Mouse (Mus musculus): Measurements from ENCODE around the gene Il5ra. TPM values are rescaled to one million over a fixed set of nuclear protein-coding genes. Genes with fewer than 3 reads are reported as not detected.

Gene Il5ra
- polyA plus RNA-seq, 1 experiment from 2014 or later, result 0.09 TPM

- Histone ChIP-seq H3K27ac (no peak overlapping the region), H3K9me3 (no peaks in the 10 kb centered on the region), H3K27me3 (no peaks in the 10 kb centered on the region), H3K4me1 (peaks cover 8% of the 10 kb centered on the region), H3K9ac (no peak overlapping the region), H3K4me3 (no peak overlapping the region), H3K36me3 (no peaks in the 10 kb centered on the region), H3K4me2 (no peak overlapping the region)
- no peak for ATAC-seq (ENCODE audit: borderline replicate concordance, extremely low read depth, low FRiP score, low TSS enrichment)
- 64% methylated on average over 1 of the region's 1 CpGs for WGBS
Observed at GRCm38 (mm10) chr6:106765892-106766291, 17.1 kb upstream of the Il5ra start.

DNA sequence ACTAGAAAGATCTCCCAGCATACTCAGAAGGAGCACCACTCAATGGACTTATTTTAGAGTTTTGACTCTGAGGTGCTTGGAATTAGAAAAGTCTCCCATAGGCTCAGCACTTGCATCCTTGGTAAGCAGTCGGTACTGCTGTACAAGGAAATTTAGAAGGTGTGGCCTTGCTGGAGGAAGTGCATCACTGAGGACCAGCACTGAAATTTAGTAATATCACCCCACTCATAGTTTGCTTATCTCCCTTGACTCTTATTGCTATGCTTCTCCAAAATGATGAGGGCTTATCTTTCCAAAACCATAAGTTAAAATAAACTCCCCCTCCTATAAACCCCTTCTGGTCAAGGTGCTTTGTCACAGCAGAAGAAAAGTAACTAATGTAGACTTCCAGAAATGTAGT lies 12.6 kb upstream of the Il5ra start:
- no peak overlapping the region for H3K4me2 ChIP-seq
- ATAC-seq (ENCODE audit: borderline replicate concordance, extremely low read depth, low FRiP score, low TSS enrichment), result no peak
- WGBS, result 60% methylated on average over 1 of the region's 1 CpGs
- H3K9ac ChIP-seq, result no peak overlapping the region
- H3K9me3 ChIP-seq, result no peaks in the 10 kb centered on the region
- no peaks in the 10 kb centered on the region for H3K4me1 ChIP-seq
- no peaks in the 10 kb centered on the region for H3K27me3 ChIP-seq
- no peak overlapping the region for H3K4me3 ChIP-seq
- no peak overlapping the region for H3K27ac ChIP-seq
- no peaks in the 10 kb centered on the region for H3K36me3 ChIP-seq

DNA sequence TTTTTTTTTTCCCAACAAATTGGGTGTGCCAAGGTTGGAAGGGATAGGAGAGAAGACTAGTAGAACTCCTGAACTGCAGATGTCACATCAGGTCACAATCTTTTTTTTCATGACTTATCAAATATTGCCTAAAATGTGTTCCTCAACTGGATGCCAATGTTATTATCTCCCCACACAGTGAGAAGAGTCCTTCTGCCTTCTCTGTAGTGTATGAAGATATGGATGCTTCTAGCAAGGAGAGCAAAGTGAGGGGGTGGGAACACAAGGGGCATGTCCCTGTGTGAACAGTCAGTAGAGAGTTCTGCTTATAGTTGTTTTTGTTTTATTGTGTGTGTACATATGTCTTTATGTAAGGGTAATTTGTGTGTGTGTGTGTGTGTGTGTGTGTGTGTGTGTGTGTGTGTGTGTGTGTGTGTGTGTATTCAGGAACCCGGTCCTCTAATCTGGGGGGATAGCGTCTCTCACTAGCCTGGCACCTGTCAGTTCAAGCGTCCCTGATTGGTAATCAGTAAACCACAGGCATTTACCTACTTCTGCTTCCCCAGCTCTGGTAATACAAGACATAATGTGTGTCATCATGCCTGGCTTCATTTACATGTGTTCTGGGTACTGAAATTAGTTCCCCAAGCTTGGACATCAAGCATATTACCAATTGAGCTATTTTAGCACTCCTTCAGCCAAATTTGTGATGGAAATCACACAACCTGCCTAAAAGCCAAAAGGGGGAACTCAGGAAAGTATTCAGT lies 11.8 kb upstream of the Il5ra start:
- no peaks in the 10 kb centered on the region for H3K4me1 ChIP-seq
- no peak overlapping the region for H3K9ac ChIP-seq
- H3K9me3 ChIP-seq, result no peaks in the 10 kb centered on the region
- H3K36me3 ChIP-seq, result no peaks in the 10 kb centered on the region
- H3K27me3 ChIP-seq, result no peaks in the 10 kb centered on the region
- WGBS, result 80% methylated on average over 3 of the region's 3 CpGs
- no peak overlapping the region for H3K4me3 ChIP-seq
- H3K27ac ChIP-seq, result no peak overlapping the region
- H3K4me2 ChIP-seq, result no peak overlapping the region
- no peak for ATAC-seq (ENCODE audit: borderline replicate concordance, extremely low read depth, low FRiP score, low TSS enrichment)

DNA sequence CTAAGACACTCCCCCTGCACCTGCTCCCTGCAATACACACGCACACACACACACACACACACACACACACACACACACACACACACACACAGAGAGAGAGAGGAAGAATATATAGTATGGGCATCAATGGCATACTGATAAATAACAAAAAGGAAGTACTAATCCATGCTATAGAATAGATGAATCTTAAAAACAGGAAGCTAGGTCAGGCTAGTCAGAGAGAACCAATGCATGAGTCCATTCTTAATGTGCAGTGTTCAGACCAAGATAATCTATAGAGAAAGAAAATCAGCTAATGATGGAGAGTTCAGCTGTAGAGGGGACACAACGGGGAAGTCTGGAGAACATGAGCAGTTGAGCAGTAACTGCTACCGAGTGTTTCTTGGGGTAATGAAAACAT lies 9.5 kb upstream of the Il5ra start:
- H3K4me1 ChIP-seq, result no peaks in the 10 kb centered on the region
- H3K36me3 ChIP-seq, result no peaks in the 10 kb centered on the region
- H3K9ac ChIP-seq, result no peak overlapping the region
- WGBS, result 67% methylated on average over 3 of the region's 3 CpGs
- H3K9me3 ChIP-seq, result no peaks in the 10 kb centered on the region
- no peak for ATAC-seq (ENCODE audit: borderline replicate concordance, extremely low read depth, low FRiP score, low TSS enrichment)
- H3K4me3 ChIP-seq, result no peak overlapping the region
- no peak overlapping the region for H3K27ac ChIP-seq
- H3K4me2 ChIP-seq, result no peak overlapping the region
- H3K27me3 ChIP-seq, result no peaks in the 10 kb centered on the region

DNA sequence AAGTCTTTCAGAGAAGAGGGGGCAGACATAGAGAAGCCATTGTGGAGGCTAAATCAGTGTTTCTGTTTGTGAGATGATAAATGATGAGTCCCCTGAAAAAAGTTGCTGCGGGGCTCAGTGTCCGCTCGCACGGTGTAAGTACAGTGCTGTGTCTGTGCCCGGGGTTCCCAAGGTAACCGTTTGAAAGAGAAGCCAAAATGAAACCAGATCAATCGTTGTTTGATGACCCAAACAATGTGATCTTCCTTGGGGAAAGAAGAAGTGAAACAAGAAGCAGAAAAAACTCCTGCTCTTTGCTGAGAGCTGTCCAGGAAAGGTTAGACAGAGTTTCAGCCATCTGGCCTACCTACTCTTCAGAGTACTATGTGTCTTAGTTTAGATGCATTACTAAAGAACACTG lies 1.5 kb upstream of the Il5ra start:
- Histone ChIP-seq H3K27me3 (no peaks in the 10 kb centered on the region), H3K9ac (no peak overlapping the region), H3K4me3 (no peak overlapping the region), H3K4me2 (no peak overlapping the region), H3K36me3 (no peaks in the 10 kb centered on the region), H3K4me1 (no peaks in the 10 kb centered on the region), H3K9me3 (no peaks in the 10 kb centered on the region), H3K27ac (no peak overlapping the region)
- no peak for ATAC-seq (ENCODE audit: borderline replicate concordance, extremely low read depth, low FRiP score, low TSS enrichment)
- 79% methylated on average over 7 of the region's 7 CpGs for whole genome bisulfite sequencing

- no peak overlapping the region for H3K4me3 ChIP-seq
- H3K27ac ChIP-seq, result no peak overlapping the region
- no peak for ATAC-seq (ENCODE audit: borderline replicate concordance, extremely low read depth, low FRiP score, low TSS enrichment)
- H3K9me3 ChIP-seq, result no peaks in the 10 kb centered on the region
- H3K27me3 ChIP-seq, result no peaks in the 10 kb centered on the region
- H3K9ac ChIP-seq, result no peak overlapping the region
- H3K4me1 ChIP-seq, result no peaks in the 10 kb centered on the region
- H3K4me2 ChIP-seq, result no peak overlapping the region
- no peaks in the 10 kb centered on the region for H3K36me3 ChIP-seq
- 78% methylated on average over 3 of the region's 3 CpGs for WGBS
Observed at GRCm38 (mm10) chr6:106747804-106748203, 1.0 kb downstream of the Il5ra start.

- Histone ChIP-seq H3K4me3 (no peak overlapping the region), H3K27ac (no peak overlapping the region), H3K9me3 (no peaks in the 10 kb centered on the region), H3K4me2 (no peak overlapping the region), H3K9ac (no peak overlapping the region), H3K4me1 (no peaks in the 10 kb centered on the region), H3K36me3 (no peaks in the 10 kb centered on the region), H3K27me3 (no peaks in the 10 kb centered on the region)
- WGBS, result 93% methylated on average over 5 of the region's 5 CpGs
- ATAC-seq (ENCODE audit: borderline replicate concordance, extremely low read depth, low FRiP score, low TSS enrichment), result no peak
Observed at GRCm38 (mm10) chr6:106747251-106747650, 1.6 kb downstream of the Il5ra start.

GRCm38 (mm10) chr6:106745673-106746394 lies 3.0 kb downstream of the Il5ra start:
- ATAC-seq (ENCODE audit: borderline replicate concordance, extremely low read depth, low FRiP score, low TSS enrichment), result no peak
- Histone ChIP-seq H3K4me1 (no peaks in the 10 kb centered on the region), H3K4me3 (no peak overlapping the region), H3K4me2 (no peak overlapping the region), H3K27ac (no peak overlapping the region), H3K9me3 (no peaks in the 10 kb centered on the region), H3K9ac (no peak overlapping the region), H3K36me3 (no peaks in the 10 kb centered on the region), H3K27me3 (no peaks in the 10 kb centered on the region)
- 49% methylated on average over 7 of the region's 7 CpGs for WGBS

- WGBS, result 75% methylated on average over 7 of the region's 7 CpGs
Observed at GRCm38 (mm10) chr6:106743556-106744233, 5.1 kb downstream of the Il5ra start.

DNA sequence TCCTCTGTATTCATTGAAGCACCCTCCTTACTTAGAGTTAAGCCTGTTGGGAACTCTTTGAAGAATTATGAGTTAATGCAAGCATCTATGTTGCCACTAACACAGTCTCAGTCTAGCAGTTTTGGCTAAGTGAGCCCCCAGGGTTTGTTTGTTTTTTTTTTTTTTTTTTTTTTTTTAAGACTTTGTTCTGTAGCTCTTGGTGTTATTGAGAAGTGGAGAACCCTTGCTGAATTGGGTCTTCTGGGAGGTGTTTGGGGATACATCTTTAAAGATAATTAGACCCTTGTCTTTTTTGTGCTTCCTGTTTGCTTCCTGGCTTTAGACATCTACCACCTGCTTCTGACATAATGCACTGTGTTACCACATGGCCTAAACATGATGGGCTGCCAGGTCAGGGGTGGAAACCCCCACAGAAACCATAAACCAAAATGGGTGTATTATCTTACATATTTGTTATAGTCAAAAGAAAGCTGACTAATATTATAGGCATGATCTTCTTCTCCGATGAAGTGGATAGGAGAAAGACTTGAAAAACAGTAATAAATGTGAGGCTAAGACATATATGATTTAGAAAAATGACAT lies 8.5 kb downstream of the Il5ra start:
- Histone ChIP-seq H3K4me1 (no peaks in the 10 kb centered on the region), H3K36me3 (no peaks in the 10 kb centered on the region), H3K9ac (no peak overlapping the region), H3K9me3 (no peaks in the 10 kb centered on the region), H3K27me3 (no peaks in the 10 kb centered on the region), H3K27ac (no peak overlapping the region), H3K4me2 (no peak overlapping the region), H3K4me3 (no peak overlapping the region)
- WGBS, result 74% methylated on average over 1 of the region's 1 CpGs
- no peak for ATAC-seq (ENCODE audit: borderline replicate concordance, extremely low read depth, low FRiP score, low TSS enrichment)

More at GRCm38 (mm10) chr6:106743556-106744233, 5.1 kb downstream of the Il5ra start:
- Histone ChIP-seq H3K27ac (no peak overlapping the region), H3K36me3 (no peaks in the 10 kb centered on the region), H3K9me3 (no peaks in the 10 kb centered on the region), H3K4me3 (no peak overlapping the region), H3K4me2 (no peak overlapping the region), H3K27me3 (no peaks in the 10 kb centered on the region), H3K4me1 (no peaks in the 10 kb centered on the region), H3K9ac (no peak overlapping the region)
- no peak for ATAC-seq (ENCODE audit: borderline replicate concordance, extremely low read depth, low FRiP score, low TSS enrichment)

GRCm38 (mm10) chr6:106738229-106738628 lies 10.6 kb downstream of the Il5ra start:
- H3K36me3 ChIP-seq, result no peaks in the 10 kb centered on the region
- H3K4me3 ChIP-seq, result no peak overlapping the region
- no peaks in the 10 kb centered on the region for H3K4me1 ChIP-seq
- H3K4me2 ChIP-seq, result no peak overlapping the region
- no peaks in the 10 kb centered on the region for H3K27me3 ChIP-seq
- 70% methylated on average over 3 of the region's 3 CpGs for WGBS
- H3K27ac ChIP-seq, result no peak overlapping the region
- no peak for ATAC-seq (ENCODE audit: borderline replicate concordance, extremely low read depth, low FRiP score, low TSS enrichment)
- H3K9ac ChIP-seq, result no peak overlapping the region
- no peaks in the 10 kb centered on the region for H3K9me3 ChIP-seq

DNA sequence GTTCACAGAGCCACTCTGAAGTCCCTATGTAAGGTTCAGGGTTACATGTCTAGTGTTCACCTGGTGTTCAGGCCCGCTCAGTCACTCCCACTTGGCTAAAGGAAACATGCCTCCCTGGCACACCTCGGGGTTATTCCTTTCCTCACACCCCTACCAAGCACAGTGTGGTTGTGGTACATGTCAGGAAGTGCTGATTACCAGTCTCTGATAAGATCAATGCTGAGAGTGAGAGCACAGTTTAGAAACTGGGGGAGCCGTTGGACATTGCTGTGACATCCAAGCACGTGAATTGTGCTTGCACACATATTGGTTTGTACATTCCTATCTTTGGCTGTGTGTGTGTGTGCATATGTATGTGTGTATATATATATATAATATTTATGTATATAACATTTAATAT lies 16.3 kb downstream of the Il5ra start:
- H3K4me1 ChIP-seq, result no peaks in the 10 kb centered on the region
- ATAC-seq (ENCODE audit: borderline replicate concordance, extremely low read depth, low FRiP score, low TSS enrichment), result no peak
- no peak overlapping the region for H3K4me3 ChIP-seq
- WGBS, result 77% methylated on average over 4 of the region's 4 CpGs
- no peak overlapping the region for H3K27ac ChIP-seq
- no peaks in the 10 kb centered on the region for H3K36me3 ChIP-seq
- H3K4me2 ChIP-seq, result no peak overlapping the region
- no peaks in the 10 kb centered on the region for H3K27me3 ChIP-seq
- H3K9me3 ChIP-seq, result no peaks in the 10 kb centered on the region
- no peak overlapping the region for H3K9ac ChIP-seq
